Mouse (Mus musculus) T-helper 17 cell (primary cell): ENCODE results near the gene Gm37240.

ENCODE experiments used
- in situ Hi-C, 2 experiments: fragments of 300-600 bp; cut with MboI, MseI; formaldehyde crosslinking; loops; 1 replicate in 1 of 2; 2 replicates in 1 of 2; pipeline ENCODE4 v1.15.1; 2025; ENCODE audit warnings: high pct_unique_total_duplicates in 2 of 2

Gene Gm37240

GRCm38 (mm10) chr3:85201785-85202184, 685.5 kb downstream of the Gm37240 start:
- in situ Hi-C loops, result no loop called here

- in situ Hi-C loops, result no loop called here
Measured at GRCm38 (mm10) chr3:85198496-85198895, 688.8 kb downstream of the Gm37240 start.

GRCm38 (mm10) chr3:85197148-85197547, 690.2 kb downstream of the Gm37240 start:
- in situ Hi-C loops, result no loop called here

GRCm38 (mm10) chr3:85196591-85196990, 690.7 kb downstream of the Gm37240 start:
- in situ Hi-C loops, result no loop called here

- in situ Hi-C loops, result no loop called here
Measured at GRCm38 (mm10) chr3:85195068-85195481, 692.2 kb downstream of the Gm37240 start.

GRCm38 (mm10) chr3:85189791-85190190, 697.5 kb downstream of the Gm37240 start:
- in situ Hi-C loops, result no loop called here

- in situ Hi-C loops, result no loop called here
Measured at GRCm38 (mm10) chr3:85188364-85188763, 699.0 kb downstream of the Gm37240 start.

GRCm38 (mm10) chr3:85186661-85187076, 700.6 kb downstream of the Gm37240 start:
- in situ Hi-C loops, result no loop called here

GRCm38 (mm10) chr3:85185827-85186226, 701.5 kb downstream of the Gm37240 start:
- in situ Hi-C loops, result no loop called here

- in situ Hi-C loops, result no loop called here
Measured at GRCm38 (mm10) chr3:85184916-85185315, 702.4 kb downstream of the Gm37240 start.

- in situ Hi-C loops, result no loop called here
Measured at GRCm38 (mm10) chr3:85184151-85184550, 703.2 kb downstream of the Gm37240 start.

GRCm38 (mm10) chr3:85176736-85177135, 710.6 kb downstream of the Gm37240 start:
- in situ Hi-C loops, result no loop called here

- in situ Hi-C loops, result no loop called here
Measured at GRCm38 (mm10) chr3:85174542-85175469, 712.5 kb downstream of the Gm37240 start.

- in situ Hi-C loops, result no loop called here
Measured at GRCm38 (mm10) chr3:85173441-85174071, 713.8 kb downstream of the Gm37240 start.

GRCm38 (mm10) chr3:85172532-85172931, 714.8 kb downstream of the Gm37240 start:
- in situ Hi-C loops, result no loop called here

- in situ Hi-C loops, result no loop called here
Measured at GRCm38 (mm10) chr3:85172096-85172495, 715.2 kb downstream of the Gm37240 start.

GRCm38 (mm10) chr3:85168816-85169215, 718.5 kb downstream of the Gm37240 start:
- in situ Hi-C loops, result no loop called here

- in situ Hi-C loops, result no loop called here
Measured at GRCm38 (mm10) chr3:85164931-85165330, 722.4 kb downstream of the Gm37240 start.

- in situ Hi-C loops, result no loop called here
Measured at GRCm38 (mm10) chr3:85163396-85163795, 723.9 kb downstream of the Gm37240 start.

- in situ Hi-C loops, result no loop called here
Measured at GRCm38 (mm10) chr3:85162430-85162829, 724.9 kb downstream of the Gm37240 start.

- in situ Hi-C loops, result no loop called here
Measured at GRCm38 (mm10) chr3:85160816-85161215, 726.5 kb downstream of the Gm37240 start.

- in situ Hi-C loops, result no loop called here
Measured at GRCm38 (mm10) chr3:85159631-85160030, 727.7 kb downstream of the Gm37240 start.

GRCm38 (mm10) chr3:85148816-85149215, 738.5 kb downstream of the Gm37240 start:
- in situ Hi-C loops, result no loop called here
